Mouse (Mus musculus): ENCODE results near the gene Oas1a.
"Not testable (repeated sequence)": the region's sequence is repeated elsewhere in the genome, so short reads cannot be mapped to it uniquely, and the experiment has no call there.

The Oas1a gene

GRCm38 (mm10) chr5:120906791-120907733, at the start of gene Oas1a:
Gene Oas1a, minus strand, starts transcription at chr5:120907521.
- DNase-seq (ENCODE audit: low spot score in 2 of 2) = not testable (repeated sequence)

- DNase-seq (ENCODE audit: low spot score in 2 of 2) = peak in 1 of 2 experiments; percentile 72
Observed at GRCm38 (mm10) chr5:120953974-120954373, 46.7 kb upstream of the Oas1a start.

- DNase-seq (ENCODE audit: low spot score in 2 of 2) = no peak
Observed at GRCm38 (mm10) chr5:120952242-120952770, 45.0 kb upstream of the Oas1a start.

- no peak for DNase-seq (ENCODE audit: low spot score in 2 of 2)
Observed at GRCm38 (mm10) chr5:120942076-120942475, 34.8 kb upstream of the Oas1a start.

- DNase-seq (ENCODE audit: low spot score in 2 of 2) = no peak
Observed at GRCm38 (mm10) chr5:120938586-120938985, 31.3 kb upstream of the Oas1a start.

GRCm38 (mm10) chr5:120937841-120938240, 30.5 kb upstream of the Oas1a start:
- no peak for DNase-seq (ENCODE audit: low spot score in 2 of 2)

GRCm38 (mm10) chr5:120933966-120934365, 26.6 kb upstream of the Oas1a start:
- DNase-seq (ENCODE audit: low spot score in 2 of 2) = no peak

- no peak for DNase-seq (ENCODE audit: low spot score in 2 of 2)
Observed at GRCm38 (mm10) chr5:120927036-120927435, 19.7 kb upstream of the Oas1a start.

GRCm38 (mm10) chr5:120926311-120926710, 19.0 kb upstream of the Oas1a start:
- DNase-seq (ENCODE audit: low spot score in 2 of 2) = not testable (repeated sequence)

- not testable (repeated sequence) for DNase-seq (ENCODE audit: low spot score in 2 of 2)
Observed at GRCm38 (mm10) chr5:120924520-120924919, 17.2 kb upstream of the Oas1a start.

- no peak for DNase-seq (ENCODE audit: low spot score in 2 of 2)
Observed at GRCm38 (mm10) chr5:120923969-120924368, 16.6 kb upstream of the Oas1a start.

GRCm38 (mm10) chr5:120920296-120920695, 13.0 kb upstream of the Oas1a start:
- no peak for DNase-seq (ENCODE audit: low spot score in 2 of 2)

- DNase-seq (ENCODE audit: low spot score in 2 of 2) = not testable (repeated sequence)
Observed at GRCm38 (mm10) chr5:120919156-120919935, 12.0 kb upstream of the Oas1a start.

- DNase-seq (ENCODE audit: low spot score in 2 of 2) = not testable (repeated sequence)
Observed at GRCm38 (mm10) chr5:120914204-120914603, 6.9 kb upstream of the Oas1a start, which contains the start of gene Oas1d. Gene Oas1d, plus strand, starts transcription at chr5:120914536.

GRCm38 (mm10) chr5:120908196-120908920, 1.0 kb upstream of the Oas1a start:
- no peak for DNase-seq (ENCODE audit: low spot score in 2 of 2)

GRCm38 (mm10) chr5:120902056-120902455, 5.3 kb downstream of the Oas1a start:
- no peak for DNase-seq (ENCODE audit: low spot score in 2 of 2)

GRCm38 (mm10) chr5:120900666-120901065, 6.7 kb downstream of the Oas1a start:
- DNase-seq (ENCODE audit: low spot score in 2 of 2) = no peak

- no peak for DNase-seq (ENCODE audit: low spot score in 2 of 2)
Observed at GRCm38 (mm10) chr5:120898726-120899125, 8.6 kb downstream of the Oas1a start.

GRCm38 (mm10) chr5:120898307-120898706, 9.0 kb downstream of the Oas1a start:
- DNase-seq (ENCODE audit: low spot score in 2 of 2) = no peak

- DNase-seq (ENCODE audit: low spot score in 2 of 2) = no peak
Observed at GRCm38 (mm10) chr5:120895231-120895900, 12.0 kb downstream of the Oas1a start.

GRCm38 (mm10) chr5:120894692-120895091, 12.6 kb downstream of the Oas1a start:
- DNase-seq (ENCODE audit: low spot score in 2 of 2) = not testable (repeated sequence)

Data from cerebellum, postnatal 4 days (tissue).